Comparison of ENCODE assay signal across 16 mouse cellular contexts in the genomic region with DNA sequence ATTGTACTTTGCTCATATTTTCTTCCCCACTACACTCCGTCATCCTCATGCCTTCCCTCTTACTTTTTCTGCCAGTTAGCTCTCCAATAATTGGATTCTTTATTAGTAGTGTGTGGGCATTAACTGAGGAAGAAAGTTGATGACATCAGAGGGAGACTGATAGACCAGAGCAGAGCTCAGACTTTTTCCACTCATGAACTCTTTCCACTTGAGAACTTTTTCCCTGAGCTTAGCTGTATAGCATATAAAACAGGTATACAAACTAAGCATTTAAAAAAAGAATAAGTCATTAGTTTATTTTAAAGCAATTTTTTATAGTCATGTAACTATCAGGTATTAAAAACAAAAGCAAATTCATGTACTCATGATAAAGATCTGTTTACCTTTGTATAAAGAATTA.
"Had no signal": no experiment of that assay in that cellular context is flagged by ENCODE, and none has a peak within 500 bp of the region (broad histone marks: within the 10 kb centered on the region; RNA-seq: fewer than 3 reads in every experiment).

No protein-coding gene starts in this region.

- H3K9ac ChIP-seq: neural tube, embryonic 13.5 days; neural tube, embryonic 15.5 days; stomach, embryonic 15.5 days had no signal

- H3K36me3 ChIP-seq: stomach, embryonic 15.5 days had no signal

- H3K9me3 ChIP-seq: neural tube, embryonic 13.5 days; neural tube, embryonic 15.5 days; stomach, embryonic 15.5 days had no signal

- H3K4me1 ChIP-seq: stomach, embryonic 15.5 days had no signal

- H3K4me3 ChIP-seq: neural tube, embryonic 13.5 days; neural tube, embryonic 15.5 days; stomach, embryonic 15.5 days had no signal

- H3K27me3 ChIP-seq: neural tube, embryonic 13.5 days; neural tube, embryonic 15.5 days; stomach, embryonic 15.5 days had no signal

- H3K27ac ChIP-seq: neural tube, embryonic 13.5 days; neural tube, embryonic 15.5 days; stomach, embryonic 15.5 days; stomach, postnatal 0 days had no signal

- DNase-seq: retina, postnatal 1 day; right cerebral cortex, adult 18-20 months; right cerebral cortex, postnatal 14 days; right cerebral cortex, postnatal 25 days; right cerebral cortex, postnatal 4 days; spleen, adult 18-20 months; thymus, adult 18-20 months; thymus, adult 2 months; thymus, postnatal 14 days; thymus, postnatal 25 days; thymus, postnatal 36 days; thymus, postnatal 4 days had no signal

- H3K4me2 ChIP-seq: neural tube, embryonic 13.5 days; neural tube, embryonic 15.5 days; stomach, embryonic 15.5 days had no signal
